Mouse (Mus musculus): Measurements from ENCODE around the gene Tmem251.

GRCm38 (mm10) chr12:102757055-102757688 lies 13.6 kb downstream of the Tmem251 start:
- TF ChIP-seq POLR2A (IDR thresholded peaks at IDR 0.05; ENCODE audit: control insufficient read depth, extremely low read depth, insufficient read depth, low read length, poor library complexity) (no peak), CTCF (IDR thresholded peaks at IDR 0.05; ENCODE audit: borderline replicate concordance, control insufficient read depth, extremely low read depth, insufficient read depth, low read length, poor library complexity) (no peak)
